Mouse (Mus musculus): ENCODE data around the gene Ttll4. TPM values are rescaled to one million over a fixed set of nuclear protein-coding genes. Genes with fewer than 3 reads are reported as not detected.

The Ttll4 gene
- polyA plus RNA-seq (2016; fragmentation: Nextera tagmentation; extraction: Ambion mirVana) = 42.6 and 43.6 TPM in 2 replicates

DNA sequence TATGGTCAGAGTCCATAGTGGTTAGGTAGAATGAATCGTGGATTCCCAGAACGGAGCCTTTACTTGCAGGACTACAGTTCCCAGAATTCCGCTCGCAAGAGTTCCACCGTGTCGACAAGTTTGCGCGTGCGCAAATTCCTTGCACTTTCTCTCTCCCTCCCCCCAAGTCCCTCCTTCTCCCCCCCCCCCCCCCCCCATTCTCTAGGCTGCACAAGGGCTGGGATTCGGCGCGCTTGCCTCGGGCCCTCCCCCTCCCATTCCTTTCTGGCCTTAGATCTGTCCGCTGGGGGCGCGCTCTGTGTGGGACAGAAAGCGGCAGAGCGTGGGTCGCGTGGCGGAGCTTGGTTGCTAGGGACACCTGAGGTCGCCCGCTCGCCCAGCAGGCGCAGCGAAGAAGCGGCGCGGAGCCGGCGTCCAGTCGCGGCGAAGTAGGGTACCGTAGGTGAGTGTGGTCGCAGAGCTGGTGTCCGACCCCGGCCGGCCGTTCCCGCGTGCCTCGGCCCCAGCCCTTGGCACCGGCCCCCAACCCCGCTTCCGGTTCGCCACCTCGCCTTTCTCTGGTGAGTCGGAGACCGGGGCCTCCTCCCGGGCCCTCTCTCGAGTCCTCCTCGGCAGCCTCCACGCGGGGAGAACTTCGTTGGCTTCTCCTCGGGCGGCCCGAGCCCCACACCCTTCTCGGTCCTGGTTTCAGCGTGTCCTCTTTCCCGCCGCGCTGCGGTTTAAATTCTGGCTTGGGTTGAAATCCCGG lies at the start of gene Ttll4:
Gene Ttll4, plus strand, starts transcription at position 298 of the 748 bp plus-strand sequence.
- peak; percentile 96 for DNase-seq (ENCODE audit: low spot score)
- no peaks in the 10 kb centered on the region for H3K27me3 ChIP-seq (ENCODE audit: low read depth, poor library complexity, severe bottlenecking)
- under 1% methylated on average over 66 of the region's 66 CpGs for WGBS
- peaks cover 14% of the 10 kb centered on the region for H3K4me1 ChIP-seq
- H3K36me3 ChIP-seq = peaks cover 32% of the 10 kb centered on the region
- peak within 1 kb of the TSS; percentile 96 for H3K27ac ChIP-seq (replicated peaks)
- no peaks in the 10 kb centered on the region for H3K9me3 ChIP-seq (replicated peaks)
- H3K4me3 ChIP-seq = peak within 1 kb of the TSS; percentile 82

- 95% methylated on average over 1 of the region's 1 CpGs for WGBS
These were observed 37.4 kb upstream of the Ttll4 start for GRCm38 (mm10) chr1:74624183-74624582.

GRCm38 (mm10) chr1:74626076-74626475 lies 35.5 kb upstream of the Ttll4 start:
- H3K27me3 ChIP-seq (ENCODE audit: low read depth, poor library complexity, severe bottlenecking) = no peaks in the 10 kb centered on the region
- 85% methylated on average over 4 of the region's 4 CpGs for whole genome bisulfite sequencing
- peaks cover 9% of the 10 kb centered on the region; the same call in 1 of the 2 replicates for H3K4me1 ChIP-seq

More at GRCm38 (mm10) chr1:74624183-74624582, 37.4 kb upstream of the Ttll4 start:
- no peaks in the 10 kb centered on the region for H3K27me3 ChIP-seq (ENCODE audit: low read depth, poor library complexity, severe bottlenecking)
- no peak overlapping the region for H3K27ac ChIP-seq (replicated peaks)
- no peaks in the 10 kb centered on the region for H3K9me3 ChIP-seq (replicated peaks)
- no peak overlapping the region for H3K4me3 ChIP-seq
- DNase-seq (ENCODE audit: low spot score) = no peak
- H3K36me3 ChIP-seq = peaks cover 32% of the 10 kb centered on the region
- peaks cover 9% of the 10 kb centered on the region; the same call in 1 of the 2 replicates for H3K4me1 ChIP-seq

GRCm38 (mm10) chr1:74628001-74628400 lies 33.5 kb upstream of the Ttll4 start:
- Histone ChIP-seq H3K36me3 (peaks cover 30% of the 10 kb centered on the region), H3K4me3 (no peak overlapping the region), H3K9me3 (replicated peaks) (no peaks in the 10 kb centered on the region), H3K4me1 (peaks cover 9% of the 10 kb centered on the region; the same call in 1 of the 2 replicates), H3K27ac (replicated peaks) (0 out of 2 replicates have a peak overlapping the region, but pooled peaks have one; percentile 14), H3K27me3 (ENCODE audit: low read depth, poor library complexity, severe bottlenecking) (no peaks in the 10 kb centered on the region)
- WGBS = 35% methylated on average over 7 of the region's 7 CpGs
- DNase-seq (ENCODE audit: low spot score) = peak; percentile 21

More at GRCm38 (mm10) chr1:74626076-74626475, 35.5 kb upstream of the Ttll4 start:
- peaks cover 35% of the 10 kb centered on the region for H3K36me3 ChIP-seq
- DNase-seq (ENCODE audit: low spot score) = no peak
- no peak overlapping the region for H3K27ac ChIP-seq (replicated peaks)
- no peak overlapping the region for H3K4me3 ChIP-seq
- no peaks in the 10 kb centered on the region for H3K9me3 ChIP-seq (replicated peaks)

- no peak for DNase-seq (ENCODE audit: low spot score)
- Histone ChIP-seq H3K4me1 (peaks cover 6% of the 10 kb centered on the region; the same call in 1 of the 2 replicates), H3K36me3 (peaks cover 30% of the 10 kb centered on the region), H3K27me3 (ENCODE audit: low read depth, poor library complexity, severe bottlenecking) (no peaks in the 10 kb centered on the region), H3K27ac (replicated peaks) (no peak overlapping the region), H3K4me3 (no peak overlapping the region), H3K9me3 (replicated peaks) (no peaks in the 10 kb centered on the region)
- WGBS = 90% methylated on average over 4 of the region's 4 CpGs
These were observed 28.8 kb upstream of the Ttll4 start for GRCm38 (mm10) chr1:74632734-74633133.

DNA sequence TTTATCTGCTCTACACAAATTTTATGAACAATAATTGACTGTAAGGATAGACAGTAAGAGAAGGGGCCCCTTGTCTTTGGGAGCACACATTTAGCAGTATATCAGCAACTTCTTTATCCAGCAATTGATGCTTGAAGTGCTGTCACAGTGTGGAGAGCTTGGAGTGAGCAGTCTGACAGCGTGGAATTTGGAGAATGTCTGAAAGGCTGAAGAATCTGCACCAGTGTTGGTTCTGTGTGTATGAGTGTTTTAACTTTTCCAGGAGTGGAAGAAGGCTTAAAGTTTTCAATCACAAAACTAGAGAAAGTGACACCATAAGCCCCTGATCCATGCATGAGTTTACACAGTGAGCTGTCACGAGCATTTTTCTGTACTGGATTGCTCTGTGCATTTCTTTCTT lies 18.0 kb upstream of the Ttll4 start:
- H3K9me3 ChIP-seq (replicated peaks) = no peaks in the 10 kb centered on the region
- H3K4me3 ChIP-seq = no peak overlapping the region
- H3K27me3 ChIP-seq (ENCODE audit: low read depth, poor library complexity, severe bottlenecking) = no peaks in the 10 kb centered on the region
- no peaks in the 10 kb centered on the region for H3K36me3 ChIP-seq
- no peak overlapping the region for H3K27ac ChIP-seq (replicated peaks)
- WGBS = 88% methylated on average over 2 of the region's 2 CpGs
- peaks cover 5% of the 10 kb centered on the region for H3K4me1 ChIP-seq
- DNase-seq (ENCODE audit: low spot score) = no peak

DNA sequence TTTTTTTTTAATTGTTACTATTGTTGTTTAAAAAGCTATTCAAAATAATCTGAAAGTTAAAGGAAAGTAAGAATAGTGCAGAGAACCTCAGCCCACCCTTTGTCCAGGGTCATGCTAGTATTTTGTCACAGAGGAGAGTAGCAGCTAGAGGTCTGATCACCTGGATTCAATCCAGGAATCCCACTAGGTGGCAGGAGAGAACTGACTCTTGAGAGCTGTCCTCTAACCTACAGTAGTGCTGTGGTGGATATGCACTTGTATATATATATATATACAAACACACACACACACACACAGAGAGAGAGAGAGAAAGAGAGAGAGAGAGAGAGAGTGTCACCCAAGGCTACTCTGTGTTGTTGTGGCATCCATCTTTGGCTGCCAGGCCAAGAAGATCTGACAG lies 17.6 kb upstream of the Ttll4 start:
- Histone ChIP-seq H3K9me3 (replicated peaks) (no peaks in the 10 kb centered on the region), H3K4me3 (no peak overlapping the region), H3K4me1 (peaks cover 5% of the 10 kb centered on the region), H3K36me3 (no peaks in the 10 kb centered on the region), H3K27me3 (ENCODE audit: low read depth, poor library complexity, severe bottlenecking) (no peaks in the 10 kb centered on the region), H3K27ac (replicated peaks) (no peak overlapping the region)
- DNase-seq (ENCODE audit: low spot score) = no peak

GRCm38 (mm10) chr1:74662253-74662865 lies 814 bp downstream of the Ttll4 start:
- peak overlapping the region; percentile 96 for H3K27ac ChIP-seq (replicated peaks)
- peaks cover 14% of the 10 kb centered on the region for H3K4me1 ChIP-seq
- 5% methylated on average over 13 of the region's 13 CpGs for WGBS
- DNase-seq (ENCODE audit: low spot score) = no peak
- no peaks in the 10 kb centered on the region for H3K9me3 ChIP-seq (replicated peaks)
- H3K27me3 ChIP-seq (ENCODE audit: low read depth, poor library complexity, severe bottlenecking) = no peaks in the 10 kb centered on the region
- peak overlapping the region; percentile 82 for H3K4me3 ChIP-seq
- peaks cover 39% of the 10 kb centered on the region for H3K36me3 ChIP-seq

DNA sequence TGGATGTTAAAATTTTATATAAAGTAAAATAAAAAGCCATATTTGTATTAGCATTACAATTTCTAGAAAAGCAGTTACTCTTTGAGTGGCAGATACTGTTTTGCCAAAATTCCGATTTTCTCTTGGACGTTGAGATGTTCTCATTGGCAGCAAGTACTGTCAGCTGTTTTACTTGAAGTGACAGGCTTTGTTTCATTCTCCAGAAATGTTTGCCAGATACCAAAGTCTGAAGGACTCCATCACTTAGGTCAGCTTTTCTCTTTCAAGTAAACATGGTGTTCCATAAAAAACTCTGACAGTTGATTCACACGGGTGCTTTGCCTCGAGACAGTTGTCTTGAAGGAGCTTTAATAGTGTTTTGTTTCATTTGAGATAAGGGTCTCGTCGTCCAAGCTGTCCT lies 3.6 kb downstream of the Ttll4 start:
- H3K27me3 ChIP-seq (ENCODE audit: low read depth, poor library complexity, severe bottlenecking) = no peaks in the 10 kb centered on the region
- H3K9me3 ChIP-seq (replicated peaks) = no peaks in the 10 kb centered on the region
- peaks cover 14% of the 10 kb centered on the region for H3K4me1 ChIP-seq
- DNase-seq (ENCODE audit: low spot score) = no peak
- no peak overlapping the region for H3K4me3 ChIP-seq
- 88% methylated on average over 6 of the region's 6 CpGs for WGBS
- H3K36me3 ChIP-seq = peaks cover 65% of the 10 kb centered on the region
- H3K27ac ChIP-seq (replicated peaks) = no peak overlapping the region

GRCm38 (mm10) chr1:74668371-74668770 lies 6.8 kb downstream of the Ttll4 start:
- Histone ChIP-seq H3K9me3 (replicated peaks) (no peaks in the 10 kb centered on the region), H3K4me3 (no peak overlapping the region), H3K36me3 (peaks cover 94% of the 10 kb centered on the region), H3K4me1 (peaks cover 4% of the 10 kb centered on the region), H3K27me3 (ENCODE audit: low read depth, poor library complexity, severe bottlenecking) (no peaks in the 10 kb centered on the region), H3K27ac (replicated peaks) (no peak overlapping the region)
- no peak for DNase-seq (ENCODE audit: low spot score)
- 90% methylated on average over 3 of the region's 3 CpGs for WGBS

GRCm38 (mm10) chr1:74672731-74673130 lies 11.2 kb downstream of the Ttll4 start:
- H3K36me3 ChIP-seq = peaks cover 87% of the 10 kb centered on the region
- WGBS = 93% methylated on average over 7 of the region's 7 CpGs

GRCm38 (mm10) chr1:74676863-74677262 lies 15.3 kb downstream of the Ttll4 start:
- Histone ChIP-seq H3K27ac (replicated peaks) (no peak overlapping the region), H3K27me3 (ENCODE audit: low read depth, poor library complexity, severe bottlenecking) (no peaks in the 10 kb centered on the region), H3K9me3 (replicated peaks) (no peaks in the 10 kb centered on the region), H3K4me3 (no peak overlapping the region), H3K36me3 (peaks cover 89% of the 10 kb centered on the region), H3K4me1 (no peaks in the 10 kb centered on the region)
- WGBS = 93% methylated on average over 3 of the region's 3 CpGs
- DNase-seq (ENCODE audit: low spot score) = no peak

More at GRCm38 (mm10) chr1:74672731-74673130, 11.2 kb downstream of the Ttll4 start:
- H3K27me3 ChIP-seq (ENCODE audit: low read depth, poor library complexity, severe bottlenecking) = no peaks in the 10 kb centered on the region
- DNase-seq (ENCODE audit: low spot score) = no peak
- H3K4me3 ChIP-seq = no peak overlapping the region
- H3K4me1 ChIP-seq = no peaks in the 10 kb centered on the region
- H3K27ac ChIP-seq (replicated peaks) = no peak overlapping the region
- no peaks in the 10 kb centered on the region for H3K9me3 ChIP-seq (replicated peaks)

GRCm38 (mm10) chr1:74677843-74678242 lies 16.3 kb downstream of the Ttll4 start:
- no peak overlapping the region for H3K4me3 ChIP-seq
- H3K9me3 ChIP-seq (replicated peaks) = no peaks in the 10 kb centered on the region
- no peaks in the 10 kb centered on the region for H3K27me3 ChIP-seq (ENCODE audit: low read depth, poor library complexity, severe bottlenecking)
- no peak overlapping the region for H3K27ac ChIP-seq (replicated peaks)
- peaks cover 89% of the 10 kb centered on the region for H3K36me3 ChIP-seq
- no peak for DNase-seq (ENCODE audit: low spot score)
- no peaks in the 10 kb centered on the region for H3K4me1 ChIP-seq
- WGBS = 84% methylated on average over 1 of the region's 1 CpGs

Data from midbrain, embryonic 10.5 days (tissue).